Mouse (Mus musculus) c-Kit-positive CD71-positive TER-119-positive erythroid progenitor cells, embryonic 14.5 days (primary cell): ENCODE measurements around the gene Rcbtb2.
"Not testable (repeated sequence)": the region's sequence is repeated elsewhere in the genome, so short reads cannot be mapped to it uniquely, and the experiment has no call there.

Experiments
- DNase-seq: peaks from one replicate; pipeline ENCODE4 v3.0.0-alpha.2; 2013; ENCODE audit warnings: low spot score

Rcbtb2 gene

DNA sequence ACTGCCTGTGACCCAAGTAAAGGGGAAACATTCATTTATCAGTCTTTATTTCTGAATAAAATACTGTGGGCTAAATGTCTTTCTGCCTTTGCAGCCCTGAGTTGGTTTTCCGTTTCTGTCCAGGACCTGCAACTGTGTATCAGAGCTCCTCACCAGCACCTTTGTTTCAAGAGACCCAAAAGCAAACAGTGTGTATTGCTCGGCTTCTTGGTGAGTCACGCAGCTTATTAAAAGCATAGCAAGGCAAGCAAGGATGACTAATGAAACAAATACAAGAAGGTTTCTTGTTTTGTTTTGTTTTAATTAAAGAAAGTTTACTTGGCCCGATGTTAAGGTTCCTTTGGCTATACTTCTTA lies at the start of gene Rcbtb2:
TSS of gene Rcbtb2 (plus strand) at position 115 of the 356 bp plus-strand sequence.
- DNase-seq = no peak

DNA sequence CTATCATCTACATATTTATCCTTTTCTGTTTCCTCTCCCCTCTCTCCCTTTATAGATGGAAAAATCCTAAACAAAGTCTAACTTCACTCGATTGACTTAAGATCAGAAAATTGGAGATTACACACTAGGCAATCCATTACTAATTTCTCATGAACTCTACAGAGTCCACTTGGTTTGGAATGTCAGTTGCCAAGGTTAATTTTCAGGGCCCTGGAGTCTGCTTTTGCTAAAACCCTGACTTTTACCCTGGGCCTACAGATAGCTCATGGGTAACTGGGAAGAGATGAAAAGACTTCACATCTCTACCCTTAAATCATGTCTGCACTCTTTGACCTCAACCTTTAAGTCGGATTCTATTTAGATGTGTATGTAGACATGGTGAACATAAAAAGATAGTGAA lies 39.3 kb upstream of the Rcbtb2 start:
- DNase-seq = no peak

DNA sequence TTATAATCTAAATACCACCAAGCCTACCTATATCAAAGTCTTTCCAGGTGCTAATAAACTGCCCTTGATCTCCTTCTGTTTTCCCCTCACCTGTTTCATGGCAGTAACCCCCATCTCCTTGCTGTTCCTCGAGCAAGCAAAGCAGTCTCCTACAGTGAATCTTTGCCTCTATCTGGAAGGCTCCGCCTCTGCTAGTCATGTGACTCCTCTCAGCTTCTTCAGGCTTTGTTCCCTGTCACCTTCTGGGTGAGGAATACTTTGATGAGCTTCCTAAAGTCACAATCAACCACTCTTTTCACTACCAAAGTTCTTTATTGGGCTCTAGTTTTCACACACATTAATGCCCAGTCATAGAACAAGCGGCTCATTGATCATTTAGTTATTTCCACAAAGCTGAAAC lies 36.4 kb upstream of the Rcbtb2 start:
- DNase-seq = no peak

DNA sequence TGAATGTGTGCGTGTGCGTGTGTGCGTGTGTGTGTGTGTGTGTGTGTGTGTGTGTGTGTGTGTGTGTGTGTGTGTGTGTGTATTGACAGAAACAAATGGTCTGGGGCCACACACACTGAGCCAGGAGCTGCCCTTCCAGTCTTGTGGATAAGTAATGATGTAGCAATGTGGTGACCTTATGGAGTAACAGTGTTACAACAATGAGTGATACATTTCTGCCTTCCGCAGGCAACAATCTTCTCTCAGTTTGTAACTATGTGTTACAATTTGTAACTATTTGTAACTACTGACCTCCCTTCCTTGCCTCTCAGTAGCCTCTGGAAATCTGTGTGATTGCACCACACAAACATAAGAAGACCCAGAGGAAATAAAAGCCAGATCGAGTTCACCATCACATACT lies 35.6 kb upstream of the Rcbtb2 start:
- DNase-seq = no peak

DNA sequence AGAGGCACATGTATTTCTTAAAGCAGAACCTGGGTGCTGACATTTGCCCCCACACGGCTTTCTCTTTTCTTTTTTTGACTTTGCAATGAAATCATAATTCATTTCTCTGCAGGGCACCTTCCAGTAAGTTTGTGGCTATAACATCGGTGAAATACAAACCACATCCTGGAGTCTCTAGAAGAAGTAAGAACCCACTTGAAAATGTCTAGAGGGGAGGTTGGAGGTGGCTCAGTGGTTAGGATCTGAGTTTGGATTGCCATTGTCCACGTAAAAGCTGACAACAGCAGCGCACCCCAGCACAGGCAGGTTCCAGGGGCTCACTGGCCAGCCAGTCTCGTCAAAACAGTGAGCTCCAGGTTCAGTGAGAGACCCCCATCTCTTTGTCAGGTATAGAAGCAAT lies 35.1 kb upstream of the Rcbtb2 start:
- DNase-seq = no peak

DNA sequence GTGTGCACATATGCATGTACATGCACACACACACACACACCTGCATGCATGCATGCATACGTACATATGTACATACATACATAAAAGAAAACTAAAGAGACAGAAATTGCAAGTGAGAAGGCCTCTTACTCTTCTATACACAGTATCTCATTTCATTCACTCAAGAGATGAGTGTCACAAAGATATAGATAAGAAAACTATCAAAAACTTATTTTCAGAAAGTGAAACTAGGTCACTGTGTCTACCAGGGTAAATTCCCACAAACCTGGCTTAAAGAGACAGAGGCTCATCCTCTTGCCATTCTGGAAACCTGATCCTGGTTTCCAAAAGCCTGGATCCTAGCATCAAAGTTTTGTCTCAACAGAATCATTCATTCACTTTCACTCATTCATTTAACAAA lies 34.6 kb upstream of the Rcbtb2 start:
- DNase-seq = no peak

DNA sequence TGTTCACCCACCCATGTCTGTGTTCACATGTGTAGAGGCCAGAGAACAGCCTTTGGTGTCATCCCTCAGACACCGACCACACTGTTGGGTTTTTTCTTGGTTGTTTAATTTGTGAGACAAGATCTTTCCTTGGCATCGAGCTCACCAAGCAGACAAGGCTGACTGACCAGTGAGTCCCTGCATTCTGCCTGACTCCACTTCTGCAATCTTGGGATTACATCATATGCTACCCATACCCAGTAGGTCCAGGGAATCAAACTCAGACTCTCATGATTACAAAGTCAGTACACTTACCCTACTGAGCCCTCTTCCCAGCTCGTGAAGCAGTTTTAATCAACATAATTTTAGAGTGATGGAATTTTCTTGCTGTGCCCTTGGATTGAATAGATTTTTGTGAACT lies 30.0 kb upstream of the Rcbtb2 start:
- DNase-seq = no peak

DNA sequence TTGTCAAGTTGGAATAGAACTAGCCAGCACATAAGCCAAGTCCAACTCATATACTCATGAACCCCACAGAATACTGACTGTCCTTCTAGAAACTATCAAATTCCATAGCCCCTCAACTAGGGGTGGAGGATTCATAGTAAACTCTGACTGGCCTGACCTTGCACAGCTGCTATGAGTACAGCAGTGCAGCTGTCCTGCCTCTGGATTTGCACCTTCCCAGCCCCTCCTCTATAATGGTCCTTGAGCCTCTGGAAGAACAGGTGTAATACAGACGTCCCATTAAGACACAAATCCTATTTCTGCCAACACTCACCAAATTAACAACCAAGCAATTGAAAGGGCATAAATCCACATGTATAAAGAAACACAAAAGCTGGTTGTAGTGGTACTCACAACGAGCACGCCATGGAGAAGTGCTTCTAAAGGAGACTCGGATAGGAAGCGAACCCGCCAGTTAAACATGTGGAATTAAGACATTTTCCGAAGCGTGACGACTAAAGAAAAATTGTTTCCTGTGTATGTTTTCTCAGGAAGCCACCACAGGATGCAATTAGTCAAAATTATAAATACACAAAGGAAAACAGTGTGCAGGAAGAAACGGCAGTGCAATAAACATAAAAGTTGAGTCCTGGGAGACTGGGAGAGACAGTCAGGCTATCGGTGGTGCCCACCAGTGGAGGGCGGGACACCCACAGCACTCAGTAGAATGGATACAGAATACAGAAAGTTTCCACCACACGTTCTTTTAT lies 27.9 kb upstream of the Rcbtb2 start:
- DNase-seq = no peak

DNA sequence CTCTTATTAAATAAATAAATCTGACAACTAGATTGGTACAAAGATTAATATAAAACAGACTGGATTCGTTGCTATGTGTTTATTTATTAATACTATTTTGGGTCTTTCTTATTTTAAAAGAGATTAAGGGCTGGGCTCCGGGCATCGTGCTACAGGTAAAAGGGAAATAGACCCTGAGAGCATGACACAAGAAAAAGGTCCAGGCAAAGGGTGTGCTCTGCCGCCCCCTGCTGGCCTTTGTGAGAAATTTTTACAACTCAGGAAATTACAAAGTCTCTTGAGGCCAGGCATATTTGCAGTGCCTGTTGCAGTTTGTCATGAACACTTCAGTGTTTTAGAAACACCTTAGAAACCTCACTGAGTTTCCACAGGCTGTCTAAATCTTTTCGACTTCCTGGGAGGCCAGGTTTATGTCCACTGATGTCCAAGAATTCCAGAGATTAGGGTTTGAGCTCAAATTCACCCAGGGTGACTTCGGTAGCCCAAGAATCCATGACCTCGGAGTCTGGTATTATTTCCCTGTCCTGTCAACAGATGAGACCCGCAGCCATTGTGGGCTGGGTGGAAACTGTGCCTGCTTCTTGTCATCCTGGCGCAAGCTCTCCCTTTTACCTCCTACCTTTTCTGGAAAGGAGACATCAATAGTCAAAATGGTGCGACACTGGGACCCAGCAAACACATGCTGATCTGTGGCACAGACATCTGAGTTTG lies 24.0 kb upstream of the Rcbtb2 start:
- DNase-seq = peak; percentile 63

DNA sequence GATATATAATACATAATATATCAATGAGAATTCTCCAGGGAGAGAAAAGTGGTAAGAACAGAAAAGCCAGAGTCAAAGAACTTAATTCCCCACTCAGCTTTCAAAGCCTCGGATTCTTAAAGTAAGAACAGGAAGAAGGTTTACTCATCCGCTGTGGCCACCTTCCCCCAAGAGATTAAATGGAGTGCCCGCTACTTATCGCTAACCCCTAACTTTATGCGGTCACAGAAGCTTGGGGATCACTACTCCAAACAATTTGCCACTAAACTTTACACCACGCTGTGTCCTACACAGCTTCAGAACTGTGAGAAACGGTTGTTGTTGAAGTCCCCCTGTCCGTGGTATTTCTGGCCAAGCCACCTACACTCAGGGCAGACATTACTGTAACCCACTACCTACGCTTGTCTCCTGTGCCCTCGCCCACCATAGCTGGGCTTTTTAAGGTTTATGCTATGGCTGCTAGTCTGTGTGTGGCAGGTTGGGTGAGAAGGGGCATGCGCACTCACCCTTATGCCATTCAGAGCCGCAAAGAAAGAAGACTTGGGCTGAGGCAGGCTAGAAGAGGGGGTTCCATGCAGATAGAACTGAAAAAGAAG lies 20.5 kb upstream of the Rcbtb2 start:
- DNase-seq = no peak

DNA sequence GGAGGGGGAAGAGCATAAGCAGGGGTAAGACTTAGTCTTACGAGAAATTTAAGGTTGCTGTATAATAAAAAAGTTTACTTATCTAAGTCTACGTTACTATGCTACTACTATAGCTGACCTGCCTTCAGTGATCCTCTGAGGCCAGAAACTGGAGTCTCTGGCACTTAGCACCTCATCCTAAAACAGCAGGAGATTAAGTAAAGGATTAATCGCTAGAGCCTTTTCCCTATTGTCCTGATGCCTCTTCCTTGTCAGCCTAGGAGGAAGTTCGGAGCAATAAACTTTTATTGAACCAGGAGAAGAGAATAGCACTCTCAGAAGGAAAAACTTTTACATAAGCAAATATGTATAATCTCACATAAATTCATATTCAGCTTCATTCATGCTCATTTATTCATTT lies 19.9 kb upstream of the Rcbtb2 start:
- DNase-seq = not testable (repeated sequence)

DNA sequence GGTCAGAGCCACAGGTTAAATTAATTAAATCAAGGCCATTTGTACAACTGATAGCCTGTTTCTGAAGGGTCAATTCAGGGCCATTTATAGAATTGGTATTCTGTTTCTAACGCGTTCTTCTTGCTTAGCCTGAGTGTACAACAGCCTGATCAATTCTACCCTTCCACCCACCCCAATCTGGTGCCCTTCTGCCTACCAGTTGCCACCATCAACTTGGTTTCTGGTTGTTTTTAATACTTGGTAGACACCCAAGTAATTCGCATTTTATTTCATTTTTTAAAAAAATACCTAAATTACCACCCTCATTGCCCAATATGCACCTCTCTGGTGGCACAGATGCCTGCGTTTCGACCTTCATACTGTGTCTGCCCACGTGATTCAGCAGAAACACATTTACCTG lies 17.9 kb upstream of the Rcbtb2 start:
- no peak for DNase-seq

DNA sequence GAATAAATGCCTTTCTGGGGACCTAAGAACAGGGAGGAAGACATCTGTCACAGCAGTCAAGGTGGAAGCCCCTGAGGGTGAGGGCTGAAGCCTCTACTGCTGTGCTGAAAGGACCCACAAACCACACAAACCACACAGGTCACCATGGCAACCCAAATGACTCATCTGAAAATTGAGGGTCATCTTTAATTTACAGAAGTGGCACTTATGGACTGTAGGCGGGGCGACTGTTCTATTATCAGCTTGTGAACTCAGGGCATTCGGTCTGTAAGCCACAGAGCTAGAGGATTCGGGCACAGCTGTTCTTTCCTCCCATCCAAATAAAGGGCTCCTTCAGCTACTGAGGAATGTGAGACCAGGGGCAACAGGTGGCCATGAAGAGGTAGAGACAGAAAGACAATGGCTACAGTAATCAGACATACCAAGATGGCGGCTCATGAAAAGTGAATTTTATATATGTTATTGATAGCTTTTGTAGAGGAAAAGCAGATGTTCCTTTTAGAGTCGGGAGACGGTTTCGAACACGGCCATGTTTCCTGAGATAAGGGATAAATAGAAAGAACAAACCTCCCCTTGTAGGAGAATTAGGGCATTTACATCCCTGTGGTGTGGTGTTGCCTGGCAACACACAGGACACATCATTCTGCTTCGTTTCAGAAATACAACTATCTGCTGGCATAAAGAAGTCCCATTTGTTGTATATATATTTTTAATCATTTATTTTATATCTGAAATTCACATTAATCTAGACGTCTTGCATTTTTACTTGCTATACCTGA lies 17.2 kb upstream of the Rcbtb2 start:
- peak; percentile 26 for DNase-seq

DNA sequence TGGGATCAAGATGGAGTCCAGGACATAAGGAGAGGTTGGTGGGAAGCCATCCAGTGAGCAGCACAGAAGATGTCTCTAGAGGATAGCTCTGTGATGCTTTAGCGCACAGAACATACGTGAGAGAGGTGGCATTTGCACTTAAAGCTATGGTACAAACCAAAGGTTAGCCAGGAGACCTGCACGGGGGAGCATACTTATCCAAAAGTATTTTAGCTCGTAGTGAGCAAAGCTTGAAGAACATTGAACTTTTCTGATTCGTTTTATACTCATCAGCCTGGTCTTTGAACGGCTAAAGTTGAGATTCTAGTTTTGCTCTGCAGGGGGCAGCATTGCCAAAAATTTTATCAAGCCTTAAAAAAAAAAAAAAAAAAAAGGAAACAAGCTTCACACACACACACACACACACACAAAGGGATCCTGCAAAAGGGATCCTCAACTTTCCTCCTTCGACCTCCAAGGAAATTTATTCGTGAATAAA lies 16.6 kb upstream of the Rcbtb2 start:
- DNase-seq = peak; percentile 43

DNA sequence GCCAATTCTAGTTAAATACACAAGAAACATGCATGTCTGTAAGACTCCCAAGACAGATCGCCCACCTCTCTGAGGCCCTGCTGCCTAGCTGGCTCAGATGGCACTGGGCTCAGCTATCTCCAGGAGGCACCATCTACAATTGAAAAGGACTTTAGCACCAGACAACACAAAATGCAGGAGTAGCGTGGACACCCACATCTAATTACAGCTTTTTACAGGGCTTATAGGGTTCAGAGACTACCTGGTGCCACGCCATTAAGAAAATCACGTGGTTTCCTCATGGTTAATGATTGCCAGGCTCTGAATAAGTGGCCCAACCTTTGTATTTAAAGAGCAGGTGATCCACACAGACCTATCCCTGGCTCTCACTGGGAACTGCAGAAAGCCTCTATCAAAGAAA lies 15.9 kb upstream of the Rcbtb2 start:
- DNase-seq = no peak

DNA sequence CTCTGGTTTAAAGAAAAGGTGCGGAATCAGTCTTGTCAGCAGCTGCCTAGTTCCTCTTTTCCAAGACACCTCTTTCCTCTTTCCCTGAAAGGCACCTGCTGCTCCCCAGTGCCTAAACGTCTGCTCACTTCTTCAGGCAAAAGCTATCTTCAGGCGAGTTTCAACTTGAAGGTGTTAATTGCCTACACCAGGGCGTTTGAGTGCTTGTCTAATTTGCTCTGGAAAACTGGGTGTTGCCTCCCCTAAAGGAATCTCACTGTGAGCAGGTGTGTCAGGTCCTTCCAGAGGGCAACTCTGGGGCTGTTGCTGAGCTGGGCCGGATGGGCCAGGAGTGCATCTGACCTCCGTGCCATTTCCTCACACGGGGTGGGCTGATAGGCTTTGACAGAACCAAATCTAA lies 15.5 kb upstream of the Rcbtb2 start:
- no peak for DNase-seq

DNA sequence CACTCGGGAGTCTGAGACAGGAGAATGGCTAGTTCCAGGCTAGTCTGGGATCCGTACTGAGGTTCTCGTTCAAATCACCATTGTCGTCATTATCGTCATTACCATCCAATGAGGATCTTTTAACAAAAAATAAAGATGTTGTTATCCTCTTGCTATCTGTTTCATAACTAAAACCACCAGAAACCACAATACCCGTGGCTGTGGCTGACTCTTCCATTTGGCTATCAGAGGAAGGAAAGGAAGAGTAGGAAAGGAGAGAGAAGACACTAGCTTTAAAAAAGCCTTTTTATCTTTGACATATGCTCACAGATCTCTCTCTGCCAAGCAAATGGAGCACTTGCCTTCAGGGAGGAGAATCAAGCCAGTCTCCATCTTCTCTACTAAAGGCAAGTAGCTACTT lies 14.9 kb upstream of the Rcbtb2 start:
- no peak for DNase-seq

DNA sequence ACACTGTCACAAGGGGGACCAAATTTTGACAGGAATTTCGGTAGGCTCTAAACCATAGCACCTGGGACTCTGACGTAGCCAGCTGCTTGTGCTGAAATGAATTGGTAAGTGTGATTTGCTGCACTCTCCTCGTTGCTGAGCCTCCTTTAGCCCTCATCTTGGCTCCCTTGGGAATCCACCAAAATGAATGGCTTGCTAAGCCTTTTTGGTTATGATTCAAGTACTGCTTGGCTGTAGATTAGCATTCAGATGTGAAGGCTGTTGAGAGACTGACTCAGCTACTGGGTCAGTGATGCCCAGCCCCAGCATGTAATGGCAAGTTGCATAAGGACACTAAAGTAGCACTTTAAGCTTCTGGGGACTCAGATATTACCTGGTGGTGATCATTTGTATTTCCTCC lies 12.2 kb upstream of the Rcbtb2 start:
- DNase-seq = no peak

DNA sequence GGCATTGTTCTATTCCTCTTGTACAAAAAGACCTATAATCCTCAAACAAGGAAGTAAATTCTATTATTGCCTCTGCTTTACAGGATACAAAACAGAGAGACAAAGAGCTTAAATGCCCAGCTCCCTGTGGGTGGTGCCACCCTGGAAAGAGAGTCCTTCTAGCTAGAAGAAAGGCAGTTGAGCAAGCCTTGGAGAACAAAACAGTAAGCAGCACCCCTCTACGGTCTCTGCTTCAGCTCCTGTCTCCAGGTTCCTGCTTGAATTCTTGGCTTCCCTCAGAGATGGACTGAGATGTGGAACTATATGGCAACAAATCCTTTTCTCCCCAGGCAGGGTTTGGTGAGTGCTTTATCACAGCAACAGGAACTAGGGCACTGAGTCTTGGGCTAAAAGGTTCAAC lies 11.7 kb upstream of the Rcbtb2 start:
- no peak for DNase-seq

DNA sequence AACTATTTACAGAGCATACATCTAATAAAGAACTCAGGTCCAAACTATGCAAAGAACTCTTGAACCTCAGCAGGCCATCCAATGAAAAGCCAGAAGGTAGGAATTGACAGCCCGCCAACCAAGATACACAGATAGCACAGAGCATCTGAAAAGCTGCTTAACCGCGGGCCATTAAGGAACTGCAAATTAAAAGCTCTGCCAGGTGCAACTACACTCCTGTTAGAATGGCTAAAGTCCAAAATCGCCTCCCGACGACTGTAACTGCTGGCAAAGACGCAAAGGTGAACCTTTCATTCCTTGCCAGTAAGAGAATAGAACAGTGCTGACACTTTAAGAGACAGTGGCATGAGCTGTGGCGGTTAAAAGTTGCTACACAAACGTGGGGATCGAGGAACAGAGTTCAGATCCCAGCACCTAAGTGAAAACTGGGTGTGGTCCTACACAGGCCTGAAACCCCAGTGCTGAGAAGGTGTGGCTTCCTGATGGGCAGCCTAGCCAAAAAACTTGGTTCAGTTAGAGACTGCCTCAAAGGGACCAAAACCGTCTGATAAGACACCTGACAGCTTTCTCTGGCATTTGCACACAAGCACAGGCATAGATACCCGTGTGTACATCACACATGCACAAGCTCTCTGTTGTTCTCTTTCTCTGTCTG lies 10.5 kb upstream of the Rcbtb2 start:
- DNase-seq = no peak

DNA sequence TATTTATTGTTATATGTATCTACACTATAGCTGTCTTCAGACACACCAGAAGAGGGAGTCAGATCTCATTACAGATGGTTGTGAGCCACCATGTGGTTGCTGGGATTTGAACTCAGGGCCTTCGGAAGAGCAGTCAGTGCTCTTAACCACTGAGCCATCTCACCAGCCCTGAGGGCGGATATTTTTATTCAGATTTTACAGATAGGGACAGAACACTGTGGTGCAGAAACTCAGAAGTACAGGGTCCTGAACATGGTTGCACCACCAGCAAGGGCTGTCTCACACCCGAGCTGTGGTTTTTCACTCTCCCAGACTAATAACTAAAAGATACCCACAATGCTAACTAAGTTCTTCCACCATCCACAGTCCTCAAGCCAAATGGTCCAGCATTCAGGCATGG lies 7.9 kb upstream of the Rcbtb2 start:
- not testable (repeated sequence) for DNase-seq

DNA sequence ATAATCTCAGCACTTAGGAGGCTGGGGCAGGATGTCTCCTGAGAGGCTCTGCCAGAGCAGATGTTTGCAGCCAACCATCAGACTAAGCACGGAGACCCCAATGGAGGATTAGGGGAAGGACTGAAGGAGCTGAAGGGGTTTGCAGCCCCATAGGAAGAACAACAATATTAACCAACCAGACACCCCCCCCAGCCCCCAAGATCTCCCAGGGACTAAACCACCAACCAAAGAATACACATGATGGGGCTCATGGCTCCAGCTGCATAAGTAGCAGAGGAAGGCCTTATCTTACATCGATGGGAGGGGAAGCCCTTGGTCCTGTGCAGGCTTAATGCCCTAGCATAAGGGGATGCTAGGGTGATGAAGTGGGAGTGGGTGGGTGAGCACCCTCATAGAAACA lies 6.5 kb upstream of the Rcbtb2 start:
- no peak for DNase-seq
